Mouse (Mus musculus): ENCODE data around the gene Nsfl1c. TPM values are rescaled to one million over a fixed set of nuclear protein-coding genes. Genes with fewer than 3 reads are reported as not detected.
A peak's percentile ranks its signal among the peaks of the same experiment; 100 is the strongest.
"Not testable (repeated sequence)": the region's sequence is repeated elsewhere in the genome, so short reads cannot be mapped to it uniquely, and the experiment has no call there.

Gene Nsfl1c
- 250 and 255 TPM in 2 replicates for polyA plus RNA-seq (2015; fragmentation: Nextera tagmentation; extraction: Ambion mirVana)

DNA sequence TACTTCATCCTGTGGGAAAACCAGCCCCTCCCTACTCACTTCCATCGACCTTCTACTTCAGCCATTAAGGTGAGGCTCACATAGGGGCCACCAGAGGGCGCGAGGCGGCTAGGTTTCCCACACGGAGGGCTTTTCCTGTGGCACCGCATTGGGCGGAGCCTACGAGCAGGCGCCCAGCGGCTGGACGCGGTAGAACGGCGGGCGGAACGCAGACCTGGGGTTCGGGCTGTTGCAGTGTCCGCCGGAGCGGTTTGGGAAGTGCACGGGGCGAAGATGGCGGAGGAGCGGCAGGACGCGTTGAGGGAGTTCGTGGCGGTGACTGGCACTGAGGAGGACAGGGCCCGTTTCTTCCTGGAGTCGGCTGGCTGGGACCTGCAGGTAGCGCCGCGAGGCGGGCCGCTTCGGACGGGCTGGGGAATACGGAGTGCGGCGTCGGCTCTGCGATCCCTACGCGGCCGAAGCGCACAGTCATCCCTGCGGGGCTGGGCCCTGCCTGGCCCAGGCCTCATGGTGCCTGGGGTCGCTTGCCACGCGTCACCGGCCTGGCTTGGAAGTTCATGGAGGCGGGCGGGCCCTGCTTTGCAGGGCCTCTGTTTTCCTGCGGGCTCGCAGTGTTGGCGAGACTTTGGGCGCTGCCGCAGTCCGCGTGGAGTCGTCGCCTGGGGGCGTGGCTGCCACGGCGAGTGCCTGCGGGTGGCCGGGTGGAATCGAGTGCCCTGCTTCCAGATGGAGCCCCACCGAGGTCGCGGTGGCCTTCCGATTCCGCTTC is at the start of gene Nsfl1c:
Gene Nsfl1c (plus strand): TSS at position 148 of the 769 bp plus-strand sequence.
- under 1% methylated on average over 69 of the region's 73 CpGs for WGBS
- Histone ChIP-seq H3K4me1 (ENCODE audit: insufficient read depth, low read length) (peaks cover 15% of the 10 kb centered on the region), H3K27me3 (ENCODE audit: insufficient read depth, low read length) (peaks cover 2% of the 10 kb centered on the region; the same call in 1 of the 2 replicates), H3K4me2 (replicated peaks; ENCODE audit: low read depth, low read length) (peak within 1 kb of the TSS; percentile 82), H3K27ac (ENCODE audit: low read length) (peak within 1 kb of the TSS; percentile 33; the same call in 1 of the 2 replicates), H3K9ac (replicated peaks; ENCODE audit: low read length) (peak within 1 kb of the TSS; percentile 73), H3K36me3 (ENCODE audit: insufficient read depth, low read length) (peaks cover 8% of the 10 kb centered on the region; the same call in 1 of the 2 replicates), H3K4me3 (ENCODE audit: low read length) (peak within 1 kb of the TSS; percentile 73), H3K9me3 (ENCODE audit: low read length) (no peaks in the 10 kb centered on the region)
- peak; percentile 99 for ATAC-seq (ENCODE audit: low FRiP score, low TSS enrichment)

- WGBS = 86% methylated on average over 4 of the region's 5 CpGs
- not testable (repeated sequence) for H3K27me3 ChIP-seq (ENCODE audit: insufficient read depth, low read length); ATAC-seq (ENCODE audit: low FRiP score, low TSS enrichment); H3K4me1 ChIP-seq (ENCODE audit: insufficient read depth, low read length); H3K36me3 ChIP-seq (ENCODE audit: insufficient read depth, low read length); H3K4me3 ChIP-seq (ENCODE audit: low read length); H3K27ac ChIP-seq (ENCODE audit: low read length); H3K4me2 ChIP-seq (replicated peaks; ENCODE audit: low read depth, low read length); H3K9ac ChIP-seq (replicated peaks; ENCODE audit: low read length); H3K9me3 ChIP-seq (ENCODE audit: low read length)
These were observed 17.9 kb upstream of the Nsfl1c start, which contains the start of gene 4921509C19Rik for GRCm38 (mm10) chr2:151476053-151476452. Gene 4921509C19Rik (minus strand): TSS chr2:151476153.

- no peaks in the 10 kb centered on the region for H3K9me3 ChIP-seq (ENCODE audit: low read length)
- H3K27me3 ChIP-seq (ENCODE audit: insufficient read depth, low read length) = peaks cover 2% of the 10 kb centered on the region; the same call in 1 of the 2 replicates
- H3K27ac ChIP-seq (ENCODE audit: low read length) = no peak overlapping the region
- H3K4me1 ChIP-seq (ENCODE audit: insufficient read depth, low read length) = no peaks in the 10 kb centered on the region
- no peaks in the 10 kb centered on the region for H3K36me3 ChIP-seq (ENCODE audit: insufficient read depth, low read length)
- ATAC-seq (ENCODE audit: low FRiP score, low TSS enrichment) = no peak
- no peak overlapping the region for H3K4me3 ChIP-seq (ENCODE audit: low read length)
- no peak overlapping the region for H3K9ac ChIP-seq (replicated peaks; ENCODE audit: low read length)
- no peak overlapping the region for H3K4me2 ChIP-seq (replicated peaks; ENCODE audit: low read depth, low read length)
These were observed 7.5 kb upstream of the Nsfl1c start for GRCm38 (mm10) chr2:151486496-151486895.

DNA sequence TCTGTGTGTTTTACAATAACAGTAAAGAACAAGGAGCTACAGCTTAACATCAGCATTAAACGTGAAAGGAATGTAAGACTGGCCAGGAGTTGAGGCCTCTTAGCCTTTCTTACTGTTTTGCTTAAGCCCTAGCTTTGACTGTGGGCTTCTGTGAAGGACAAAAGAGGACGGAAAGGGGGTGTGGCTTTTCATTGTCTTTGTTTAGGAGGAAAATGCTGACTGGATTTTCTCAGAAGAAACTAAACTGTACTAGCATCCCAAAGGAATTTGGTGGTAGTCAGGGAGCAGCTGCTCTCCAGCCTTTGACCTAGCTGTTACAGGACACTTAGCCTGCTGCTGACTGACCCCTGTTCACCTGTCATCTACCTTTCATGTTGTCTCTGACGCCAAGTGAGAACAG is 4.4 kb downstream of the Nsfl1c start:
- ATAC-seq (ENCODE audit: low FRiP score, low TSS enrichment) = no peak
- H3K36me3 ChIP-seq (ENCODE audit: insufficient read depth, low read length) = peaks cover 34% of the 10 kb centered on the region
- no peaks in the 10 kb centered on the region for H3K27me3 ChIP-seq (ENCODE audit: insufficient read depth, low read length)
- H3K27ac ChIP-seq (ENCODE audit: low read length) = no peak overlapping the region
- H3K9ac ChIP-seq (replicated peaks; ENCODE audit: low read length) = no peak overlapping the region
- H3K9me3 ChIP-seq (ENCODE audit: low read length) = no peaks in the 10 kb centered on the region
- H3K4me1 ChIP-seq (ENCODE audit: insufficient read depth, low read length) = peaks cover 15% of the 10 kb centered on the region
- WGBS = 62% methylated on average over 3 of the region's 3 CpGs
- H3K4me2 ChIP-seq (replicated peaks; ENCODE audit: low read depth, low read length) = no peak overlapping the region
- no peak overlapping the region for H3K4me3 ChIP-seq (ENCODE audit: low read length)

GRCm38 (mm10) chr2:151500442-151501007 is 6.5 kb downstream of the Nsfl1c start:
- Histone ChIP-seq H3K27ac (ENCODE audit: low read length) (no peak overlapping the region), H3K4me1 (ENCODE audit: insufficient read depth, low read length) (peaks cover 7% of the 10 kb centered on the region; the same call in 1 of the 2 replicates), H3K4me2 (replicated peaks; ENCODE audit: low read depth, low read length) (no peak overlapping the region), H3K36me3 (ENCODE audit: insufficient read depth, low read length) (peaks cover 52% of the 10 kb centered on the region), H3K9me3 (ENCODE audit: low read length) (no peaks in the 10 kb centered on the region), H3K4me3 (ENCODE audit: low read length) (no peak overlapping the region), H3K27me3 (ENCODE audit: insufficient read depth, low read length) (no peaks in the 10 kb centered on the region), H3K9ac (replicated peaks; ENCODE audit: low read length) (no peak overlapping the region)
- 90% methylated on average over 6 of the region's 6 CpGs for WGBS
- ATAC-seq (ENCODE audit: low FRiP score, low TSS enrichment) = no peak

- Histone ChIP-seq H3K4me3 (ENCODE audit: low read length) (no peak overlapping the region), H3K27me3 (ENCODE audit: insufficient read depth, low read length) (no peaks in the 10 kb centered on the region), H3K36me3 (ENCODE audit: insufficient read depth, low read length) (peaks cover 71% of the 10 kb centered on the region), H3K4me2 (replicated peaks; ENCODE audit: low read depth, low read length) (no peak overlapping the region), H3K9me3 (ENCODE audit: low read length) (no peaks in the 10 kb centered on the region), H3K9ac (replicated peaks; ENCODE audit: low read length) (no peak overlapping the region), H3K27ac (ENCODE audit: low read length) (no peak overlapping the region), H3K4me1 (ENCODE audit: insufficient read depth, low read length) (no peaks in the 10 kb centered on the region)
- 86% methylated on average over 4 of the region's 4 CpGs for WGBS
- ATAC-seq (ENCODE audit: low FRiP score, low TSS enrichment) = no peak
These were observed 10.2 kb downstream of the Nsfl1c start for GRCm38 (mm10) chr2:151504226-151504625.

DNA sequence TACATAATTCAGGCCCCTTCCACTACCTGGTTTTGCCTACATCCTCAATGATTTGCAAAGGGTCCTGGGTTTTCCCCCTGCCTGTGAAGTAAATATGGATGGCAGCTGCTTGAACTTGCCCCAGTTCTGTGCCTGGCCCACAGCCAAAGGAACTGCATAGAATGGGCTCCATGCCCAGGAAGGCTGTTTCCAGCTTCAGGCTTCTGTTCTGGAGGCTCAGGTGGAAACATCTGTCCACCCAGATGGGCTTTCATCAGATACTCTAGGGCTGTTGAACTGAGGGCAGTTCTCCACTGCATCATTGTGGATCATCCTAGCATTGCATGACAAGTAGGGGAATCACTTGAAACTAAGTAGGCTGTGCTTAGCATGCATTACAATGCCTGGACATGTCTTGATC is 18.2 kb downstream of the Nsfl1c start:
- Histone ChIP-seq H3K4me1 (ENCODE audit: insufficient read depth, low read length) (no peaks in the 10 kb centered on the region), H3K27ac (ENCODE audit: low read length) (no peak overlapping the region), H3K9me3 (ENCODE audit: low read length) (no peaks in the 10 kb centered on the region), H3K4me2 (replicated peaks; ENCODE audit: low read depth, low read length) (no peak overlapping the region), H3K36me3 (ENCODE audit: insufficient read depth, low read length) (peaks cover 67% of the 10 kb centered on the region), H3K4me3 (ENCODE audit: low read length) (no peak overlapping the region), H3K27me3 (ENCODE audit: insufficient read depth, low read length) (no peaks in the 10 kb centered on the region), H3K9ac (replicated peaks; ENCODE audit: low read length) (no peak overlapping the region)
- 0 out of 2 replicates have a peak, but pooled peaks have one; percentile 49 for ATAC-seq (ENCODE audit: low FRiP score, low TSS enrichment)

DNA sequence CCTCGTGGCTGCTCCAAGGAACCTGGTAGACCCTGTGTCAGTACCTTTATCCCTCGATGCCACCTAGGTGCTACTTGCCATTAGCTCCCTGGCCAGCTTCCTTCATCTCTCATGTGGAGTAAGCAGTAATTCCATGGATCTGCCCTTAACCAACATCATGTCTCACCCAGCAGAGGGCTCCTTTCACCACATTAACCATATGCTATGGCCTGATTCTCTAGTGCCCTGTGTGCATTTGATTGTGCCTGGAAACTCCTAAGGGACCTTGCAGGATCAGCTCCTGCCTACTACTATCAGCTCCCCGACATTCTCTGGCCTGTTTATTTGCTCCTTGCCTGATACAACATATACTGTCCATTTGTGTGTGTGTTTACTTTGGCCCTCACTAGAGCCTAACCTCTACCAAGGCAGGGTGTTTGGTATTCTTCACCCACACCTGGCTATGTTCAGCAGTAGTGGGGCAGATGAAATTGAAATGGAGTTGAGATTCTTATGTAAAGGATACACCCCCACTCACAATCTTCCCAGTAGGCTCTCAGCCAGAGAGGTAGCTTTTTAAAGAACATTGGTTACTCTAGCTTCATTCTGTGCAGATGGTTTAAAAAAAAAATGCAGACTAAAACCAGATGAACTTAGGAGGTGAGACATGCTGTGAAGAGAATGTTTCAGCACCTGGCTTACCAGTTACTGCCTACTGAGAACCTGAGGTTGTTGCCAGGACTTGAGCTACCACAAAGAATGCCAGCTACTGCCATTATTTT is 19.7 kb downstream of the Nsfl1c start:
- Histone ChIP-seq H3K36me3 (ENCODE audit: insufficient read depth, low read length) (peaks cover 59% of the 10 kb centered on the region), H3K9me3 (ENCODE audit: low read length) (no peaks in the 10 kb centered on the region), H3K4me2 (replicated peaks; ENCODE audit: low read depth, low read length) (no peak overlapping the region), H3K27me3 (ENCODE audit: insufficient read depth, low read length) (no peaks in the 10 kb centered on the region), H3K9ac (replicated peaks; ENCODE audit: low read length) (no peak overlapping the region), H3K4me1 (ENCODE audit: insufficient read depth, low read length) (no peaks in the 10 kb centered on the region), H3K27ac (ENCODE audit: low read length) (no peak overlapping the region), H3K4me3 (ENCODE audit: low read length) (no peak overlapping the region)
- WGBS = 88% methylated on average over 3 of the region's 3 CpGs
- ATAC-seq (ENCODE audit: low FRiP score, low TSS enrichment) = no peak

DNA sequence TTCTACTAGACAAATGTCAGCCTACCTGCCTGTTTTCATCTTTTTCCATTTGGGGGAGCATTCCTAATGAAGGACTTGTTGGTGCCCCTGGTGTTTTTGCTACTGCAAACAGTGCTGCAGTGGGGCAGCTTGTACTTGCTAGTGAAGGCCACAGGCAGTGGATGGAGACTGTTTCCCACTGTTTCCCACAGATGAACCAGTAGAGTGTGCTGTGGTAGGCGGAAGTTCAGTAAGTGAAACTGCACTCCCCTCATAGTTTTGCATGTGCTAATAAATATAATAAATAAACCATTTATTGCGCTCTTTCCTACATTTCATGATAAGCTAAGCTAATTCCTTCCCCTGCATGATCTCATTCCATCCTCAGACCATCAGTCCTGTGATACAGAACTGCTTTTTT is 25.0 kb downstream of the Nsfl1c start:
- Histone ChIP-seq H3K4me3 (ENCODE audit: low read length) (no peak overlapping the region), H3K27me3 (ENCODE audit: insufficient read depth, low read length) (no peaks in the 10 kb centered on the region), H3K9ac (replicated peaks; ENCODE audit: low read length) (no peak overlapping the region), H3K4me2 (replicated peaks; ENCODE audit: low read depth, low read length) (no peak overlapping the region), H3K36me3 (ENCODE audit: insufficient read depth, low read length) (peaks cover 27% of the 10 kb centered on the region), H3K9me3 (ENCODE audit: low read length) (no peaks in the 10 kb centered on the region), H3K4me1 (ENCODE audit: insufficient read depth, low read length) (no peaks in the 10 kb centered on the region), H3K27ac (ENCODE audit: low read length) (no peak overlapping the region)
- 84% methylated on average over 2 of the region's 2 CpGs for WGBS
- ATAC-seq (ENCODE audit: low FRiP score, low TSS enrichment) = no peak
